Mouse (Mus musculus) thymus, adult 2 months (tissue): ENCODE data around the gene Glis3.

Experiments
- CTCF ChIP-seq: fragments of 200-500 bp; IDR thresholded peaks from 2 replicates; pipeline ENCODE4 v1.5.1; 2012; ENCODE audit warnings: mild to moderate bottlenecking, control low read depth, low read length, moderate library complexity, borderline replicate concordance; ENCODE audit not compliant: control insufficient read depth, poor library complexity, insufficient read depth; ENCODE audit errors: extremely low read depth
- POLR2A ChIP-seq: fragments of 200-500 bp; IDR thresholded peaks from 2 replicates; pipeline ENCODE4 v1.6.1; 2012; ENCODE audit warnings: mild to moderate bottlenecking, low read length, control low read depth, moderate library complexity; ENCODE audit not compliant: control insufficient read depth, poor library complexity, insufficient read depth; ENCODE audit errors: extremely low read depth

GRCm38 (mm10) chr19:28697718-28698117, 17.8 kb upstream of the Glis3 start:
- TF ChIP-seq POLR2A: no peak
- TF ChIP-seq CTCF: no peak
